Mouse (Mus musculus) limb, embryonic 14.5 days (tissue): ENCODE results near the gene Gm3336. TPM values are rescaled to one million over a fixed set of nuclear protein-coding genes. Genes with fewer than 3 reads are reported as not detected.

Experiments used
- ATAC-seq: fragments of 200-750 bp; cut with Nextera tagmentation; 2 replicates; pipeline ENCODE4 v1.8.0; 2017; ENCODE audit warnings: low read depth, moderate number of reproducible peaks, moderate TSS enrichment; ENCODE audit not compliant: low FRiP score
- DNase-seq: peaks from one replicate; pipeline ENCODE4 v3.0.0-alpha.2; 2015; ENCODE audit warnings: low spot score
- H3K27ac ChIP-seq: fragments of 300-500 bp; sonication (generic); replicated peaks from 2 replicates; pipeline ENCODE4 v1.5.1; 2014; ENCODE audit warnings: low read depth, mild to moderate bottlenecking, low read length, moderate library complexity, mixed read lengths
- H3K27me3 ChIP-seq: fragments of 300-500 bp; sonication (generic); 2 replicates; pipeline ENCODE4 v1.6.1; 2014; ENCODE audit warnings: low read length, mixed read lengths; ENCODE audit not compliant: control insufficient read depth, insufficient read depth
- H3K36me3 ChIP-seq: fragments of 300-500 bp; sonication (generic); 2 replicates; pipeline ENCODE4 v1.6.1; 2014; ENCODE audit warnings: mild to moderate bottlenecking, low read length, moderate library complexity, mixed read lengths; ENCODE audit not compliant: control insufficient read depth, insufficient read depth
- H3K4me1 ChIP-seq: fragments of 300-500 bp; sonication (generic); 2 replicates; pipeline ENCODE4 v1.6.1; 2014; ENCODE audit warnings: antibody characterized with exemption, low read length, mixed read lengths; ENCODE audit not compliant: control insufficient read depth, insufficient read depth
- H3K4me2 ChIP-seq: fragments of 300-500 bp; sonication (generic); replicated peaks from 2 replicates; pipeline ENCODE4 v1.6.1; 2014; ENCODE audit warnings: low read depth, mild to moderate bottlenecking, low read length, moderate library complexity; ENCODE audit not compliant: severe bottlenecking
- H3K4me3 ChIP-seq: fragments of 300-500 bp; sonication (generic); replicated peaks from 2 replicates; pipeline ENCODE4 v1.5.1; 2014; ENCODE audit warnings: low read length
- H3K9ac ChIP-seq: fragments of 300-500 bp; sonication (generic); 2 replicates; pipeline ENCODE4 v1.6.1; 2014; ENCODE audit warnings: mild to moderate bottlenecking, low read depth, low read length, moderate library complexity; ENCODE audit not compliant: severe bottlenecking
- H3K9me3 ChIP-seq: fragments of 300-500 bp; sonication (generic); 2 replicates; pipeline ENCODE4 v1.6.1; 2016; ENCODE audit warnings: low read length; ENCODE audit not compliant: control insufficient read depth
- POLR2A ChIP-seq: fragments of 200-500 bp; IDR thresholded peaks from 2 replicates; pipeline ENCODE4 v1.8.0; 2012; ENCODE audit warnings: inconsistent platforms, mild to moderate bottlenecking, moderate library complexity, borderline replicate concordance; ENCODE audit not compliant: insufficient read depth, insufficient read length; ENCODE audit errors: extremely low read depth
- WGBS: fragments of 180-500 bp; shearing (Covaris S2); extraction: QIAGEN DNeasy Blood & Tissue Kit; methylation state at CpG from one replicate; pipeline ENCODE4 v1.1.7; 2014; 5-methylcytosine and 5-hydroxymethylcytosine counted together
- polyA plus RNA-seq, 2 experiments: library from polyadenylated mRNA; depleted of rRNA in 1 of 2; stranded (reverse) in 1 of 2; unstranded in 1 of 2; fragments of >200 nt; fragmentation: Nextera tagmentation in 1 of 2; extraction: Ambion mirVana in 1 of 2; gene quantifications; 2 replicates each; pipeline versions ENCODE4 v1.2.1 to v1.2.3; 2012 to 2014

Gene Gm3336
- polyA plus RNA-seq, 2 experiments, result not detected

- 51% methylated on average over 11 of the region's 11 CpGs for WGBS
- no peak overlapping the region for H3K4me3 ChIP-seq
- H3K27me3 ChIP-seq, result peaks cover 62% of the 10 kb centered on the region
- no peak overlapping the region for H3K4me2 ChIP-seq
- peaks cover 2% of the 10 kb centered on the region; the same call in 1 of the 2 replicates for H3K4me1 ChIP-seq
- no peaks in the 10 kb centered on the region for H3K36me3 ChIP-seq
- no peak overlapping the region for H3K27ac ChIP-seq
- H3K9ac ChIP-seq, result no peak overlapping the region
- ATAC-seq (no peak), DNase-seq (no peak)
- H3K9me3 ChIP-seq, result no peaks in the 10 kb centered on the region
- TF ChIP-seq POLR2A, result no peak
Measured at GRCm38 (mm10) chr8:70744806-70745205, 26.5 kb downstream of the Gm3336 start.

- H3K36me3 ChIP-seq, result no peaks in the 10 kb centered on the region
- ATAC-seq, result no peak
- no peaks in the 10 kb centered on the region for H3K9me3 ChIP-seq
- no peak for DNase-seq
- TF ChIP-seq POLR2A, result no peak
- 59% methylated on average over 19 of the region's 19 CpGs for WGBS
- no peak overlapping the region for H3K9ac ChIP-seq
- H3K4me3 ChIP-seq, result no peak overlapping the region
- H3K27ac ChIP-seq, result no peak overlapping the region
- H3K27me3 ChIP-seq, result peaks cover 62% of the 10 kb centered on the region
- H3K4me2 ChIP-seq, result no peak overlapping the region
- H3K4me1 ChIP-seq, result peaks cover 2% of the 10 kb centered on the region; the same call in 1 of the 2 replicates
Measured at GRCm38 (mm10) chr8:70745691-70746220, 27.4 kb downstream of the Gm3336 start.

GRCm38 (mm10) chr8:70746676-70747075 lies 28.3 kb downstream of the Gm3336 start:
- Histone ChIP-seq H3K36me3 (no peaks in the 10 kb centered on the region), H3K4me3 (no peak overlapping the region), H3K9ac (no peak overlapping the region), H3K27me3 (peaks cover 60% of the 10 kb centered on the region), H3K9me3 (no peaks in the 10 kb centered on the region), H3K4me2 (no peak overlapping the region), H3K4me1 (peaks cover 2% of the 10 kb centered on the region; the same call in 1 of the 2 replicates), H3K27ac (no peak overlapping the region)
- WGBS, result 61% methylated on average over 9 of the region's 9 CpGs
- ATAC-seq (no peak), DNase-seq (no peak)
- no peak for TF ChIP-seq POLR2A

GRCm38 (mm10) chr8:70747211-70747890 lies 29.0 kb downstream of the Gm3336 start:
- Histone ChIP-seq H3K27ac (no peak overlapping the region), H3K36me3 (no peaks in the 10 kb centered on the region), H3K4me3 (no peak overlapping the region), H3K9me3 (no peaks in the 10 kb centered on the region), H3K27me3 (peaks cover 53% of the 10 kb centered on the region), H3K4me1 (peaks cover 5% of the 10 kb centered on the region; the same call in 1 of the 2 replicates), H3K9ac (no peak overlapping the region), H3K4me2 (no peak overlapping the region)
- no peak for DNase-seq
- ATAC-seq, result no peak
- 86% methylated on average over 18 of the region's 18 CpGs for WGBS
- TF ChIP-seq POLR2A, result no peak

- TF ChIP-seq POLR2A, result no peak
- H3K27me3 ChIP-seq, result peaks cover 42% of the 10 kb centered on the region
- no peaks in the 10 kb centered on the region for H3K36me3 ChIP-seq
- DNase-seq (no peak), ATAC-seq (no peak)
- H3K4me1 ChIP-seq, result peaks cover 14% of the 10 kb centered on the region
- no peak overlapping the region for H3K27ac ChIP-seq
- H3K9me3 ChIP-seq, result no peaks in the 10 kb centered on the region
- no peak overlapping the region for H3K4me2 ChIP-seq
- 89% methylated on average over 23 of the region's 23 CpGs for WGBS
- no peak overlapping the region for H3K9ac ChIP-seq
- H3K4me3 ChIP-seq, result no peak overlapping the region
Measured at GRCm38 (mm10) chr8:70748246-70749096, 30.1 kb downstream of the Gm3336 start.
